Mouse (Mus musculus): Measurements from ENCODE around the gene Sectm1b. TPM values are rescaled to one million over a fixed set of nuclear protein-coding genes. Genes with fewer than 3 reads are reported as not detected.
"Not testable (repeated sequence)": the region's sequence is repeated elsewhere in the genome, so short reads cannot be mapped to it uniquely, and the experiment has no call there.

Sectm1b gene
- total RNA-seq, 1 experiment from 2014 or later: not detected

DNA sequence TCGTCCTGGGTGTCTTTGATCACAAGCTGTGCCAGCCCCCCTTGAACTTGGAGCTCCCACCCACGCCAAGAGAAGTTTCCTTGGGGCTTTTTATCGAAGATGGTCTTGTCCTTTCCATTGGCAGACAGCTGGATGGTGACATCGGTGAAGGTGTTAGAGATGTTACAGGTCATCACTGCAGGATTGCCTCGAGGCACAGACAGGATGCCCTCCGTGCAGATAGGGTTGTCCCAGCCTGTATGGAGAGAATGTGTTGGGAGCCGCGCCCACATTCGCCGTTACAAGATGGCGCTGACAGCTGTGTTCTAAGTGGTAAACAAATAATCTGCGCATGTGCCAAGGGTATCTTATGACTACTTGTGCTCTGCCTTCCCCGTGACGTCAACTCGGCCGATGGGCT, 6.3 kb upstream of the Sectm1b start:
- not testable (repeated sequence) for DNase-seq

DNA sequence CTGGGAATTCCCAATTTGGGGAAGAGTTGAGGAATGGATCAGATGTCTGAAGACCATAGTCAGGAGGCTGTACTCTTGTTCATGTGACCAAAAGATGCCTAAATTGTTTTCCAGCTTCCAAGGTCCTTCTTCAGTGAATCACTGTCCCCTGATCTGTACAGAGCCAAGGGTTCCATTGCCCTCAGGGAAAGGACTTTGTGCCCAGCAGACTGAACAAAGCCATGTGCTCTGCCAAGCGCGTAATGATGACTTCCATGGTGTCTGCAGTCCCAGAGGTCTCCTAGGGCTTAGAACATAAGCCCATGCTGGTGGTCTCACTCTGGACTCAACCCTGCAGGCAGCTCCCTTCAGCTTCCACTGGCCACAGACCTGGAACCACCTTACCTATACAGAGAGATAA, 4.5 kb upstream of the Sectm1b start:
- no peak for DNase-seq

DNA sequence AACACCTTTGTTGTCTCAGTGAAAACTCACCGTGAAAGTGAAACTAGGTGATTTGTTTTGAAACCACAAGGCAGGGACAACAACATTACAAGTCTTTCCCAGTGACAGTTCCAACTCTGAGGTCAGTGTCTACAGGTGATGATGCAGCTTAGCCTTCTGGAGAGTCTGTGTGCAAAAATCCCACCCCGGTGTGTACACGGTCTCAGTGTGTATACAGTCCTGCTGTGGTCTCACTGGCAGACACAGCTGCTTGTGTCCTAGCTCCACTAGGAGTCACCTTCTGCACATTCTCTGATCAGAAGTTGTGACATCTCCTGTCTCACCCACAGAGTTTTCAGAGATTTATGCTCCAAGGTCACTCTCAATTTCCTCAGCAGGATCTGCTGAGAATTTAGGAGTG, 828 bp upstream of the Sectm1b start:
- DNase-seq: no peak

DNA sequence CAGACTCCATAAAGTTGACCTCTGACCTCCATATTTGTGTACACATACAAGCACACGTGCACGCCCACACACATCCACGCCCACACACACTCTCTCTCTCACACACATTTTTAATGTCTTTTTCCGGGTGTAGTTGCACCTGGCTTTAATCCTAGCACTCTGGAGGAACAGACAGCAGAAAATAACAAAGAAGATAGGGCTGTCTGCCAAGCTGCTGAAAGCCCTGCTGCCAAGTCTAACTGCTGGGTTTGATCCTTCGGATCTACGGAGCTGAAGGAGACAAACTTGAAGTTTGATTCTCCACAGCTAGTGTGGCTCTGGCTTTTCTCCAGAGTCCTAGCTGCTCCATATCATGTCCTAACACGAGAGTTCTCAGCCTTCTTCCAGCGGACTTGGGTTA, 1.8 kb downstream of the Sectm1b start:
- no peak for DNase-seq

DNA sequence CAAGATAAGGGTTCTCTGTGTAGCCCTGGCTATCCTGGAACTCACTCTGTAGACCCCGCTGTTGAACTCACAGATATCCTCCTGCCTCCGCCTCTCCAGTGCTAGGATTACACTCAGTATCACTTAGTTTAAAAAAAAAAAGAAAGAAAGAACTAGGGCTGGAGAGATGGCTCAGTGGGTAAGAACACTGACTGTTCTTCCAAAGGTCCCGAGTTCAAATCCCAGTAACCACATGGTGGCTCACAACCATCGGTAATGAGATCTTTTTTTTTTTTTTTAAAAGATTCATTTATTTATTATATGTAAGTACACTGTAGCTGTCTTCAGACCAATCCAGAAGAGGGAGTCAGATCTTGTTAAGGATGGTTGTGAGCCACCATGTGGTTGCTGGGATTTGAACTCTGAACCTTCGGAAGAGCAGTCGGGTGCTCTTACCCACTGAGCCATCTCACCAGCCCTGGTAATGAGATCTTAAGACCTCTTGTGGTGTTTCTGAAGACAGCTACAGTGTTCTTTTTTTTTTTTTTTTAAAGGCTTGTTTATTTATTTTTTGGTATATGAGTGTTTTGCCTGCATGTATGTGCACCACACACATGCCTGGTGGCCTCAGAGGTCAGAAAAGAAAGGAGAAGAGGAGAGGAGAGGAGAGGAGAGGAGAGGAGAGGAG, 2.8 kb downstream of the Sectm1b start:
- DNase-seq: not testable (repeated sequence)

DNA sequence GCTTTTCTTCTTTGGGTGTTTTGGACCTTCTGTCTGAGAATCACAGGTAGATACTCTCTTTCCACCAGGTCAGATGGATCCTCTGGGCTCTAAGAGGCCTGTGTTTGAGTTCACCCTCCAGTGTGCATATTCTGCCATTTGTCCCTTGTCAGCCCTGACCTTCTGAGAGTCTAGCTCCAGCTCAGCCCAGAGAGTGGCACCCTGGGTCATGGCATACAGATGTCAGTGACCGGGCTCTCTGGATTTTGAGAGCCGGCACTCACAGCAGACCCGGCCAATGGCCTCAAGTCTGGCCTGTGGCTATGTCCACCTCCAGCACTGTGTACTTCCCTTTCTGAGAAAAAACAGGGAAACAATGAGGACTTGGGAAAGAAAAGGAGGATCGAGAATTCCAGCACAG, 3.9 kb downstream of the Sectm1b start:
- no peak for DNase-seq

DNA sequence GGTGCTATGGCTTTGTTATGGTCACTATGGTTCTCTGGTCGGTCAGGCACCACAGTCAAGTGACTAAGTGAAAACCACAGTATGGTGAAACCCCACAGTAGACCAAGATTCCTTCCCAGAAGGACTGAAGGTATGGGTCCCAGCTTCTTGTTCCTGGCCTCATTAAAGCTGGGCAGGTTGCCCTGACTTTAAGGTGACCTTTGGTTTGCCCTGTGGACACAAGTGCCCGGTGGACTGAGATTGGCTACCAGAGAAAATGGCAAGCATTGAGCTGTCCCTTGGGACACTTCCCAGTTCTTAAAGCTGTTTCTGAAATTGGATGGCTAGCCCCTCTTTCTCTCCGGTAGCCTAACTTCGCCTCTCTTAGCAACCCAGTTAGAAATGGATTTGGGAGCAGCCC, 4.4 kb downstream of the Sectm1b start:
- no peak for DNase-seq

DNA sequence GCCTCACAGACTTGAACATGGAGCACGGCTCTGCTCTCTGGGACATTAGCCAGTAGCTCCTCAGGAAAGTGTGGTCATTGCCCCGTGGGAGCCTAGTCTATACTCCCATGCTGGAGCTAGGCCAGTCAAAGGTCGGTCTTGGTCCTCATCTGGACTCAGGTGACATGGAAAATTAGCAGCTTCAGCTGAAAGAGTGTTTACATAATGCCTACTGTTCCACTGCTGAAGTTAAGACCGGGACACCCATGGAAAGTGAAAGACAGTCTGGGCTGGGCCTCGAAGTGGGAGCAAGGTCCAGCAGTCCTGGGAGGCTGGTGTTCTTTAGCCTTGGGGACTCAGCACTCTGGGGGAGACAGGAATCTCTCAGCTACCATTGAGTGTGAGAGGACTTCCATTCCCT, 5.2 kb downstream of the Sectm1b start:
- no peak for DNase-seq

DNA sequence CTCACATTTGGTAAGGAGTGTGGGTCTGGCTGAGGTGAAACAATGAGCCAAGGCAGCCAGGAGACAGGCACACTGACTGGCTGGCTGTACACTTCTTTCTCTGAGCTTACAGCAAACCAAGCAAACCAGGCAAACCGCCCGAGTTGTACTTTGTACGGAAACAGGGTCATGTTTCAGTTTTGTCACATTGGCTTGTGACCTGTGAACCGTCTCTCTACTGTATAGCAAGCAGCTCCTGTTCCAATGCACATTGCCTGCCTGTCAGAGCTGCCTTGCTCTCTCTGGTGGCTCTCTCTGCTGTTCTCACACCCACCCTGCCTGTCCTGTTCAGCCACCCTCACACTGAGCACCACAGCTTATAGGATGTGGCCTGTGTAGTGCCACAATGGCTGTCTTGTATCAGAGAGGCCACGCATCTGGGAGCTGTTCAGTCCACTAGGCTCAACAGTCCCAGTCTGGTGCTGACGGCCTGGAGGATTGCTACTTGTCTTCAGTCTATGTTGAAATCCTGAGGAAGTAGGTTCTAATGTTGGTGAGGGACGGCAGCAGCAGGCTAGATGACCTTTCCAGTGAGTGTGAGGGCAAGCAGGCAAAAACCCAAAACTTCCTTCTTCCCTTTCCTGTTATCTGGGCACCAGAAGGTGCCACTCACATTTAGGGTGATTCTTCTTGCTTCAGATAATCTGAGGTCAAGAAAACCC, 6.7 kb downstream of the Sectm1b start:
- DNase-seq: no peak

DNA sequence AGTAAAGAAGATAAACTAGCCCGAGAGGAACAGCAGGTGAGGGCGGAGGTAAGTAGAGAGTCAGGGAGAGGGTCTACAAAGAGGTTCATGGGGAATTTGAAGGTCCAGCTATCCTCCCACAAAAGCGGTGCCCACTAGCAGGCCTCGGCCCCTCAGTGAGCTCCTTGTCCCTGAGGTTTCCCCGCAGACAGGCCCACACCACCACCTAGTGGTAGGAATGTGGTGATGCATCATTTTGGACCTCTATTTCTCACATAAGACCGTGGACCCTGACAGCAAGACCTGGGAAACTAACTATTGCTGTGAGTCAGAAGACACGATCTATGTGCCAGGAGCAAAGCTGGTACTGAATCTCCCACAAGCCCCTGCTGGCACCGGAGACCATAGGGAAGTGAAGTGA, 9.8 kb downstream of the Sectm1b start:
- peak; percentile 67 for DNase-seq

DNA sequence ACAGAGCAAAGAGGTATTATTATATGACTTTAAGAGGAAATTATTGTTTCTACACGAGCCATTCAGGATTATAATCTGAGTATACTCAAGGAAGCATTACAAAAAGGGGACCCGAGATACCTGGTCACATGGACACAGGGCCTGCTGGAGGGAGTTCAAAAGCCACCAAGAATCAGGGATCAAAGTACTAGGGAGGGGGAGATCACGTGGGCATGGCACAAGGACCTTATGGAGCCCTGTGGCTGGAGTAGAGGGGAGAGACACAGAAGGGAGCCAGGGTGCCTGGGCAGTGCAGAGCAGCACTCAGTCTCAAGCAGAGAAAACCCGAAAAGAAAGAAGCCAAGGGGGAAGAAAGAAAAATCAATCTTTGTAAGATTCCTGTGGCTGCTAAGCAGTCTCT, 11.0 kb downstream of the Sectm1b start:
- DNase-seq: no peak

DNA sequence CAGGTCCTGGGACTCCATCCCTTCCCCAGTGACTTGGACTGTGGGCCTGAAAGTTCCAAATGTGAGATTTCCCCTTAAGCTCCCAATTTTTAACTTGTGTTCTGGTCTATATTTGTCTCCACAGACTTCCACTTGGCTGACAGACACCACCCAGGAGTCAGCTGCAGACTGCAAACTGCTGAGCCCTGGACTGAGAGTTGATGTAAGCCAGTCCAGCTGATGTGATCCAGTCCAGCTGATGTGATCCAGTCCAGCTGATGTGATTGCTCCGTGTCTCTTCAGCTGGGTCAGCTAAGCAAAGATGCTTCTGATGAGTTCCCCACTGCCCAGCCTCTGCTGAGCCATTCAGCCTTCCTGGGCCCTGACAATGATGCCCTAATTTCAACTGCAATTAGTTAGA, 11.6 kb downstream of the Sectm1b start:
- no peak for DNase-seq

DNA sequence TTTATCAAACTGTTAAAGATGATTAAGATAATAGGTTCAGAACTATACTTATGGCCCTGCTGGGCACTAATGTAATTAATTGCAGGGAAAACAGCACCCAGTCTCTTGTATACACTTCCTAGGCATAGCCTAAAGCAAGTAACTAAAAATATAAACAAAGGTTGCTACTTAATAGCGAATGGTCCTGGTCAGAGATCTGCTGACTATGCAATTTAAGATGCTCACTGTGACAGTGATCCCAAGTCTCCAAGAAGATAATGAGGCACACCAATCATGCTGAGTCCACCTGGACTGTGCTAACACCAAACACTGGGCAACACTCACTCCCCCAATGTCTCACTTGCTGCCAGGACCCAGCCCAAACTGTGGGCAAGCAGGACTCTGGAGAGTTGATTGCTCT, 13.5 kb downstream of the Sectm1b start:
- no peak for DNase-seq

DNA sequence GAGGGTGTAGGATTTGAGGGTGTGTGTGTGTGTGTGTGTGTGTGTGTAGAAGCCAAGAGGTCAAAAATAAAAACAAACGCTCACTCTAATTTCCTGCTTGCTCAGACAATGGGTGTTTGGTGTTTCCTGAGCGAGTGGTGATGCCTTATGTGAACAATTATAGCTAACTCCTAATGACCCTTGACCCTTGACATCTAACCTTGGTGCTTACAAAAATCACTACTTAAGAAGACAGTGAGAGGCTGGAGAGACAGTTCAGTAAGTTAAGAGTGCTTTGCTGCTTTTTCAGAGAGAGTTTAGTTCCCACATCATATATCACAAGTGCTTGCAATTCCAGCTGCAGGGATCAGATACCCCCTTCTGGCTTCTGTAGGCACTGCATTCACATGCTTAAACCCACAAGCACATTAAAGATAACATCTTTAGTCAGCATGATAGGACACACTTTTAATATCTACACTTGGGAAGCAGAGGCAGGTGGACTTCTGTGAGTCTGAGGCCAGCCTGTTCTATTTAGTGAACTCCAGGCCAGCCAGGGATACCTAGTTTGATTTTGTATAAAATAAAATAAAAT, 15.5 kb downstream of the Sectm1b start:
- DNase-seq: no peak

DNA sequence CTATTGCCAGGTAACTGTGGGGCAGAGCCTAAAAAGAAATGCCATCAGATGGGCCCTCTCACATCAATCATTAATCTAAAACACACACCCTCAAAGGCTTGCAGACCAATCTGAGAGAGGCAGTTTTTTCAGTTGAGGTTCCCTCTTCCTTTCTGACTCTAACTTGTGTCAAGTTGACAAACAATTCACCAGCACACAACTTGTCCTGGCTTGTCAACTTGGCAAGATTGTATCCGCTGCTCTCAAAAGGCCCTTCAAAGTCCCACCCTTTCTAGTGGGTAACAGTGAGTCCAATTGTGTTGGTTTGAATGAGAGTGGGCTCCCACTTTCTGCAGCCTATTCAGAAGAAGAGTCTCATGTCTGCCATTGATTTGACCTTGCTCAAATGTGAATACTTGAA, 18.1 kb downstream of the Sectm1b start:
- no peak for DNase-seq

DNA sequence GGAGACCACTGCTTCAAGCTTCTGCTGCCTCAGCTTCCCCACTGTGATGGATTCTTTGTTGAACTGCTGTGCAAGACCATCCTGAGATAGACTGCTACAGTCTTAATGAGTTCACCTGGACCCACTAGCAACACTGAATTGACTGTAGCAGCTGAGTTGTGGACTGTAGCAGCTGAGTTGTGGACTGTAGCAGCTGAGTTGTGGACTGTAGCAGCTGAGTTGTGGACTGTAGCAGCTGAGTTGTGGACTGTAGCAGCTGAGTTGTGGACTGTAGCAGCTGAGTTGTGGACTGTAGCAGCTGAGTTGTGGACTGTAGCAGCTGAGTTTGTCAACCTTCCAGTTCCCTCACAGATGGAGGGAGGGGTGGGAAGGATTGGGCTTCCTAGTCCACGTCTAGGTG, 20.3 kb downstream of the Sectm1b start:
- DNase-seq: not testable (repeated sequence)

DNA sequence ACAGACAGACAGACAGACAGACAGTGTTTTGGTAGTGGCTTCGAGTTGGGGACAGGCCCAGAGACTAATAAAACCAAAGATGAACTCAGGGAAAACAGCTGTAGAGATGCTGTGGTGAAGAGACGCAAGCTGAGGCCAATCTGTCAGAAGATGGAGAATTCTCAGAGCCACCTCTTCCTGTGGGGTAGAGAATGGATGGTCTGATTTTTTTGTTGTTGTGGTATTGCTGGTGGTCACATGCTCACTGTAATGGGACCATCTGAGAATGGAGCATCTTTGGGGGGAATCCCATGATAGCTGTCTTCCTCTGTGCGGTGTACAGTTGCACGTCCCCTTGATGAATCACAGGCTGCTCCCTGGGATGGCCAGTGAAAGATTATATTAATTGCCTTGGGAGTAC, 20.9 kb downstream of the Sectm1b start:
- DNase-seq: no peak

DNA sequence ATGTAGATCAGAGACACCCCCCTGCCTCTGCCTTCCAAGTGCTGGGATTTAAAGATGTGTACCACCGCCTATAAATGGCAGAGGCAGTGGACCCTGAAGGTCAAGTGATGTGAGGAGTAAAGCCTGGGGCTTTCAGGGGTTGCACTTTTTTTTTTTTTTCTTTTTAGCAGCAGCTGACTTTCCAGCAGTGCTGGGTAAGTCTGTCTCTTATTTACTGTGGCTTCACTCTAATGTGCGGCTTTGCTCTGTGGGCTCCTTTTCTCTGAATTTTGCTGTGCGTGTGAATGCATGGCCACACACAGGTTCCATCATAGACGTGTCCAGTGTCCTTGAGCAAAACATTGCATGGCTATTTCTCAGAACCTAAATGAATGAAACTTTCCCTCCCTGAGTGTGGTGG, 21.7 kb downstream of the Sectm1b start:
- DNase-seq: no peak

DNA sequence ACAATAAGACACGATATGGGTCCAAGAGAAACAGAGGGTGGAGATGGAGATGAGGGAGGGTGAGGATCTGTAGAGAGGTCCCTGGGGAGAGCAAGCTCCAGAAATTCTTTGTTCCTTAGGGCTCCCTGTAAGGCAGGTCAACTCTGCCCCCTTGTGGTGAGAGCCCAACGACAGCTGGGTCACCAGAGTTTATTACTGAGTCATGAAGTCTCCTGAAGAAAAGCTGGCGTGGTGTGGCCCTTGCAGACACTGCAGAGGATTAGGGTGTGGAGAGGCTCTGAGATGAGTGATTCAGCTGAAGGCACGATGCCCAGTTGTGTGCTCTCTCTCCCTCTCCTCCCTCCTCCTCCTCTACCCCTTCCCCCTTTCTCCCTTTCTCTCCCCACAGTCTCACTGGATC, 22.2 kb downstream of the Sectm1b start:
- DNase-seq: peak; percentile 89

DNA sequence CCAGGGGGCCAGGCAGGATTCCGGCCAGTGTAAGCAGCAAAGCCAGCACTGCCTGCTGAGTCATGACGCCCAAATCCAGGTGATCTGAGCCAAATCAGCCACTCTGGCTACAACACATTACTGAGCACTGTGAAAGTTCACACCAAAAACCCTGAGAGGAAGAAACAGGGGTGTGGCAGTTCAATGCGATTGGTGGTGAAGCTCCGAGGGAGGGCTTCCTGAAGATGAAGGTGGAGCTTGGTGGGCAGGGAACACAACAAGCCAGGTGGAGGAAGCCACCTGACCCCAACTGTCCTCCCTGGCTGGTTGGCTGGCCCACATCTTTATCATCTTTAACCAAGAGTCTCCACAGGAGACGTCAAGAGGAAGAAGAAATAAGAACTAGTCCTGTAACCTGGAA, 24.1 kb downstream of the Sectm1b start, which contains the start of gene Cd7:
Gene Cd7, minus strand, starts transcription at position 117 of the 400 bp plus-strand sequence.
- no peak for DNase-seq

DNA sequence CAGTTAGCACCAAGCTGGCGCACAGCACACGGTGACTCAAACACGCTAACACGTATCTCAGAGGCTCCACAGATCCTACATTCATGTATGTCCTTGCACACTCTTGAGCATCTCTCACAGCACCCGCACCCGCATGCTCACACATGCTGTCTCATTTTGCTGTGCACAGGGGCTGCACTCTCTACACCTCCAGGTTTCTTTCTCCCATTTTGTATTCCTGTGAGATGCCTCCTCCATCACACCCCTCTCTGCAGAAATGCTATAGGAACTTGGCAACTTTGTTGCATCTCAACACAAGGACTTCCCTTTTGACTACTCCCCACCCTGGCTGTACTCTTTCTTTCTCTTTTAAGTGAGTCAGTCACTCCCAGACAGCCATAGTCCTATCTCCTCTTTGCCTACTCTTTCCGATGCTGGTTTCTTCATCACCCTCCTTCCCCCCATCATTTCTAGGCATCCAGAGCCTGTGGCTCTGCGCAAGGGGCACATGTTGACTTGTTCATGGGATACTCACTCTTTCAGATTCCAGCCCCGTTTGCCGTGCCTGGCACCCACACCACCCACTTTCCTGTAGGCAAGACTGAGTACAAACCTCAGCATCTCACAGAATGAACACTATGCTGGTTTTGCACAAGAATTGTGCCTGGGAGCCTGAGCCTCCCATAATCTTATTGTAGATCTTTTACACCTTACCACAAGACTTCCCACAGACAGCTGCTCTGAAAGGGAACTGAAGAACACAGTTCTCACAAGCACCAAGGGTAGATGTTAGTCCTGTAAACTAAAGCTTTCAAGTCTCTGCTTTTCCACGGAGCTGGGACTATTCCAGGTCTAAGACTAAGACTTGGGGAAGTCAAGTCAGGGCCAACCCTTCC, 24.8 kb downstream of the Sectm1b start:
- no peak for DNase-seq

DNA sequence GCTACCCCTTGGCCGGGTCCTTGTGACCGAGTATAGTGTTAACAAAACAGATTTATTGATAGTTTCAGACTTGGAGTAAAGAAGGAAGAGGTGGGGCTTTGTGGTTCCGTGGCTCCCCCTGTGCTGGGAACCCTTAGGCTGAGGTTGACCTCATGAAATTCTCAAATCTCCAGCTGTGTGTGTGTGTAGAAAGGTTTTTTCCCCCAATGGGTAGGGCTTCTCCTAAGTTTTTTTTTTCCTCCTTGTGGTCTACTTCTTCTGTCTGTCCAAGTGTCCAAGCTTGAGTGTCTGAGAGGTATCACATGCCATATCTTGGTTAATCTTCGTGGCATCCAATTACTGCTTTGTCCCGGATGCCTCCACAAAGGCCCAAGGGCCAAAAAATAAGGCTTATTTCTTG, 30.3 kb downstream of the Sectm1b start:
- DNase-seq: no peak

DNA sequence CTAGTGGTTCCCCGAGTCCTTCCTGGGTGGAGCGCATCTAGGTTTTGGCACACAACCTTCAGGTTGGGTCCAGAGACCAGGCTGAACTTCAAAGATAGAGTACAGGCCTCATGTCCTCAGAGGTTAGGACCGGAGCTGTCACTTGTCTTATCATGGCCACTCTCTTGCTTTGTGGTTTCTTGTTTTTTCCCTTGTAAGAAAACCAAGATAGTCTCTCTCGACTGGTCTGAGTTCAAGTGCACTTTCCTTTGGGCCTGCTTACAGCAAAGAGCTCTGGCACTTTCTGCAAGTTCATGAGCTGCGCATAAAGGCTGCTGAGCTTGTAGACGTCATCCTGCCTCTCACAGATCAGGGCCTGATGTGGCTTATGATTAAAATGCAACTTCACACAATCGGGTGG, 36.1 kb downstream of the Sectm1b start:
- no peak for DNase-seq
